Mouse (Mus musculus) heart, embryonic 13.5 days (tissue): ENCODE results near the gene Btg1. TPM values are rescaled to one million over a fixed set of nuclear protein-coding genes. Genes with fewer than 3 reads are reported as not detected.

Source experiments
- ATAC-seq: fragments of 200-750 bp; cut with Nextera tagmentation; 2 replicates; pipeline ENCODE4 v1.8.0; 2017; ENCODE audit warnings: moderate TSS enrichment; ENCODE audit not compliant: insufficient number of reproducible peaks, low FRiP score, low TSS enrichment; ENCODE audit errors: extremely low read depth
- H3K27ac ChIP-seq: fragments of 300-500 bp; sonication (generic); replicated peaks from 2 replicates; pipeline ENCODE4 v1.5.1; 2015; ENCODE audit warnings: moderate library complexity, mild to moderate bottlenecking, inconsistent platforms
- H3K27me3 ChIP-seq: fragments of 300-500 bp; sonication (generic); replicated peaks from 2 replicates; pipeline ENCODE4 v1.6.1; 2015; ENCODE audit warnings: mild to moderate bottlenecking, inconsistent platforms
- H3K36me3 ChIP-seq: fragments of 300-500 bp; sonication (generic); 2 replicates; pipeline ENCODE4 v1.6.1; 2015; ENCODE audit warnings: mild to moderate bottlenecking, inconsistent platforms
- H3K4me1 ChIP-seq: fragments of 300-500 bp; sonication (generic); 2 replicates; pipeline ENCODE4 v1.6.1; 2015; ENCODE audit warnings: inconsistent platforms
- H3K4me2 ChIP-seq: fragments of 300-500 bp; sonication (generic); 2 replicates; pipeline ENCODE4 v1.6.1; 2015; ENCODE audit warnings: inconsistent platforms, mild to moderate bottlenecking, moderate library complexity
- H3K4me3 ChIP-seq: fragments of 300-500 bp; sonication (generic); 2 replicates; pipeline ENCODE4 v1.5.1; 2015; ENCODE audit warnings: moderate library complexity, mild to moderate bottlenecking, inconsistent platforms
- H3K9ac ChIP-seq: fragments of 300-500 bp; sonication (generic); 2 replicates; pipeline ENCODE4 v1.6.1; 2015; ENCODE audit warnings: inconsistent platforms, mild to moderate bottlenecking, moderate library complexity
- H3K9me3 ChIP-seq: fragments of 300-500 bp; sonication (generic); 2 replicates; pipeline ENCODE4 v1.6.1; 2016; ENCODE audit warnings: inconsistent platforms
- WGBS: fragments of 180-500 bp; shearing (Covaris S2); methylation state at CpG from one replicate; pipeline ENCODE4 v1.1.7; 2015; ENCODE audit warnings: mixed read lengths; 5-methylcytosine and 5-hydroxymethylcytosine counted together
- polyA plus RNA-seq: library from polyadenylated mRNA; unstranded; fragments of >200 nt; fragmentation: Nextera tagmentation; extraction: Ambion mirVana; gene quantifications from 2 replicates; pipeline ENCODE4 v1.2.1, GENCODE M21; 2015

The Btg1 gene
- polyA plus RNA-seq, 1 experiment from 2014 or later = 46.0 TPM

DNA sequence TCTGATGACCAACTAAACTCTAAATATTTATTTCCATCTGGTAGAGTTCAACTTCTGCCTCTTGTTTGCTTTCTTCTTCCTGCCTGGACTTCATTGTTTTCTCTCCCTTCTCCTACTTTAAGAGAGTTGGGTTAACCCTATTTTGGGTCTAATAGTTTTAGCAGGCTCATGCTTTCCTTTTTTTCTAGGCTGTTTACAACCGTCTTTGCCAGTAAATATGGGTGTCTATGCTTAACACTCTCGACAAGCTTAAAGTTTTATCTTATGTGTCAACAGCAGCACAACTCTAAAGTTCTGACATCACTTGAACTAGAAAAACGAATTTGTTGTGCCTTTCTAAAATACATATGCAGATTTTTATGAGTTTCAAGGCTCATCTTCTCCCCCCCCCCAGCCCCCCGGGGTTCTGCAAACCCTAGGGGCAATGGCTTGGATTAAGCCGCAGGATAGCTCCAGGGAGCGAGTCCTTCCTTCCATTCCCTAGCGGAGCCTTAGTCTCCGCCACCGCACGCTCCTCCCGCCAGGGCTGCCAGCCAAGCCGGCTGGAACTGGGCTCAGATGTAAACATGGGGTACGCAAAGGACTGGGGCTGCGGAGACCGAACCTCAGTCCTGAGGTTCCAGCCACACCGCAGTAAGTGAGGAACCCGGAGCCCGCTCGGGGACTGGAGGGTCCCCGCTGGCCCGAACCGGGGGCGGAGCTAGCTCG is 651 bp upstream of the Btg1 start:
- peak overlapping the region; percentile 83 for H3K9ac ChIP-seq
- H3K4me3 ChIP-seq = peak overlapping the region; percentile 100
- H3K36me3 ChIP-seq = peaks cover 17% of the 10 kb centered on the region
- H3K27me3 ChIP-seq = no peaks in the 10 kb centered on the region
- ATAC-seq = no peak
- WGBS = under 1% methylated on average over 24 of the region's 24 CpGs
- peak overlapping the region; percentile 70 for H3K4me2 ChIP-seq
- no peaks in the 10 kb centered on the region for H3K9me3 ChIP-seq
- peak overlapping the region; percentile 98 for H3K27ac ChIP-seq
- peaks cover 24% of the 10 kb centered on the region for H3K4me1 ChIP-seq

DNA sequence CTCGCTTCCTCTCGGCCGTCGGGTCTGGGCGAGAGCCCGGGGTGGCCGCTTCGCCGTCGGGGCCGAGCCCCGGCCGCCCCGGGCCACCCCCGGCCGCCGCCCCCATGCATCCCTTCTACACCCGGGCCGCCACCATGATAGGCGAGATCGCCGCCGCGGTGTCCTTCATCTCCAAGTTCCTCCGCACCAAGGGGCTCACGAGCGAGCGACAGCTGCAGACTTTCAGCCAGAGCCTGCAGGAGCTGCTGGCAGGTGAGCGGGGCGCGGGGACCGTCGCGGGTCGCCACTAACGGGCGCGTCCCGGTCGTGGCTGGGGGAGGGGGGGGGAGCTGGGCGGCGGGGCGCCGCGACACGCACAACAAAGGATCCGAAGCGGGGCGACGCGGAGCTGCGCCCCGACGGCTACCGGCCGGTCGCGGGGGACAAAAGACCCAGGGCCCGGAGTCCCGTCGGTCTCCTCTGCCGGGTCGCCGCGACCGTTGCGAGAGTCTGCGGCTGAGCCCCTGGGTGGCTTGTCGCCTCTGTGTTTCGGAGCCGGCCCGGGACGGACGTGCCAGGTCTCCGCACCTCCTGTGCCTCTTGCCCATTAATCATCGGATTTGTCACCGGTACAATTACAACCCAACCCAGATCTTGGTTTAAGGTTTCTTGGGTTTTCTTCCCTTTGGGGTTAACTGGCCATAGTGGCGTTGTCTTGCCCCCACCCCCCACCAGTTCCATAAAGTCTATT is 580 bp downstream of the Btg1 start:
- under 1% methylated on average over 77 of the region's 78 CpGs for WGBS
- H3K36me3 ChIP-seq = peaks cover 28% of the 10 kb centered on the region
- H3K27me3 ChIP-seq = no peaks in the 10 kb centered on the region
- peak overlapping the region; percentile 100 for H3K9ac ChIP-seq
- H3K4me3 ChIP-seq = peak overlapping the region; percentile 100
- peak overlapping the region; percentile 69 for H3K4me2 ChIP-seq
- peaks cover 35% of the 10 kb centered on the region for H3K4me1 ChIP-seq
- H3K27ac ChIP-seq = peak overlapping the region; percentile 98
- no peaks in the 10 kb centered on the region for H3K9me3 ChIP-seq
- 0 out of 2 replicates have a peak, but pooled peaks have one; percentile 12 for ATAC-seq

DNA sequence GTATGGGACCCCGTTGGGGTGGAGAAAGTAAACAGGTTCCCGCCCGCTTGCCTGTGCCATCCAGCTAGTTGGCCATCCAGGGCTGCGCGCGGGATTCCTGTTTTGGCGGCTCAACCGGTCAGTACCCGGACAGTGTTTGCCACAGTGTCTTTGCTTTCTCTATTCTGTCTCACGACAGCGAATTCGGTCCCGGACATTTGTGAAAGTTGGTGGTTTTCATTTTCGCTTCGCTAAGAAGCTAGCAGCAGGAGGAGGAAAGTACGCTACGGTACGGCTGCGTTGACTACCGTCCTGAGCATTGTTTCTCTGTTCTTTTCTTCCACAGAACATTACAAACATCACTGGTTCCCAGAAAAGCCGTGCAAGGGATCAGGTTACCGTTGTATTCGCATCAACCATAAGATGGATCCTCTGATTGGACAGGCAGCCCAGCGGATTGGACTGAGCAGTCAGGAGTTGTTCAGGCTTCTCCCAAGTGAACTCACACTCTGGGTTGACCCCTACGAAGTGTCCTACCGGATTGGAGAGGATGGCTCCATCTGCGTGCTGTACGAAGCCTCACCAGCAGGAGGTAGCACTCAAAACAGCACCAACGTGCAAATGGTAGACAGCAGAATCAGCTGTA is 1.3 kb downstream of the Btg1 start:
- peak overlapping the region; percentile 100 for H3K4me3 ChIP-seq
- H3K9me3 ChIP-seq = no peaks in the 10 kb centered on the region
- peak overlapping the region; percentile 69 for H3K4me2 ChIP-seq
- H3K27ac ChIP-seq = peak overlapping the region; percentile 98
- under 1% methylated on average over 29 of the region's 29 CpGs for WGBS
- peaks cover 41% of the 10 kb centered on the region for H3K4me1 ChIP-seq
- H3K9ac ChIP-seq = peak overlapping the region; percentile 100
- no peak for ATAC-seq
- peaks cover 33% of the 10 kb centered on the region for H3K36me3 ChIP-seq
- H3K27me3 ChIP-seq = no peaks in the 10 kb centered on the region

DNA sequence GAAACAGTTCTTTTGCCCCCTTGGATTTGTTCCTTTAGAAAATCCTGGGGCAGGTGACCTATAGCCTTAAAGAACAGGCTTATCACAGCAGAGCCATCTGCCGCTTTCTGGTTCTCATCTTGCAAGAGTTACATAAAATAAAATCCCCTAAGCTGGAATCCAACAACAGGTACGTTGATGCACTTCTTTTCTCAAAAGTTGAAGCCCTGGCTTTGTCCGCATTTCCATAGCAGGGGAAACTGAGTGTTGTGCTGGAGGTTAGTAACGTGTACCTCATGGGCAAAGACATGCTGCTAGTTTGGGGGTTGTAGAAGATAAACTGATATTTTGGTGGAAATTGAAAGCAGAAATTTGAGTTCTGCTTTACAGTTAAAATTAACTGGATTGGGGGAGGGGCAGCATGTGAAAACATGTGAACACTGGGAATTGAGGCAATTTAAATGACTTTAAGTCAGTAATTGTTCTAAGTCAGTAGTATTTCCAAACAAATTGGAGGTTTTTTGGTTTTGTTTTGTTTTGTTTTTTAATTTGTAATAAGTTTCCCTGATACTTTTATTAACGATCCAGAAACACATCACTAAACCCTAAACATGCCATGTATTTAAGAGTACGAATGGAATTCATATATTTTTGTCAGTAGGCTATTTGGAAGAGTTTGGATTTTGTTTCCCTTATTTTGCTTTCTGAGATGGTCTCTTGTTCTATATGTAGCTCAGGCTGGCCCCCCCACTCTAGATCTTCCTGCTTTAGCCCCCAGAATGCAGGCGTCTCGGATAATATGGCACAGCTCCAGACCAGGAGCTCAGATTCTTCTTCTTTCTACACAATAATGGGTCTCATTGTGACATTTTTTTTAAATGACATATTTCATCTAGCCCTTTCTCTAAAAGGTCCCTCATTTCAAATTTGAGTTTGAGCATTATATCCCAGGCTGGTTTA is 3.4 kb downstream of the Btg1 start:
- peak overlapping the region; percentile 81 for H3K9ac ChIP-seq
- whole genome bisulfite sequencing = 45% methylated on average over 8 of the region's 8 CpGs
- peaks cover 57% of the 10 kb centered on the region for H3K4me1 ChIP-seq
- peak overlapping the region; percentile 100 for H3K4me3 ChIP-seq
- H3K4me2 ChIP-seq = peak overlapping the region; percentile 74
- H3K36me3 ChIP-seq = peaks cover 50% of the 10 kb centered on the region
- H3K27me3 ChIP-seq = no peaks in the 10 kb centered on the region
- peak overlapping the region; percentile 65 for H3K27ac ChIP-seq
- ATAC-seq = no peak
- no peaks in the 10 kb centered on the region for H3K9me3 ChIP-seq

DNA sequence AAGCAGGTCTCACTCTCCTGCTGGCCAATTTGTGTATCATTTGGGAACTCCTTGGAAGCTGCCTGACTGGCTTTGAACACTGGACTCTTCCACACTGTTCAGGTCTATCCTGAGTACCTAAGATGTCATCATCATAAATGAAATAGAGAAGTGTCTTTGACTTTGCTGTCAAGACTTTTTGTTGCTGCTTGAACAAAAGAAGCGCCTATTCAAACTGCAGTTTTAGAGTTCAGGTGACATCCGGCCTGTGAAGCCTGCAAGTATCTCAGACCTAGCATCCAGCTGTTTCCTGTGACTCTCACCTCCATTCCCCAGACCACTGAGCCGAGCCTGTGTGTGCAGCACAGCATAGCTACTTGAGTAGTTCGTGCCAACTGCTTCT is 4.1 kb downstream of the Btg1 start:
- H3K36me3 ChIP-seq = peaks cover 50% of the 10 kb centered on the region
- no peaks in the 10 kb centered on the region for H3K9me3 ChIP-seq
- peak overlapping the region; percentile 62 for H3K27ac ChIP-seq
- H3K4me1 ChIP-seq = peaks cover 61% of the 10 kb centered on the region
- H3K9ac ChIP-seq = peak overlapping the region; percentile 81
- H3K4me3 ChIP-seq = peak overlapping the region; percentile 100
- H3K4me2 ChIP-seq = peak overlapping the region; percentile 74
- ATAC-seq = no peak
- H3K27me3 ChIP-seq = no peaks in the 10 kb centered on the region
- 39% methylated on average over 4 of the region's 4 CpGs for WGBS

DNA sequence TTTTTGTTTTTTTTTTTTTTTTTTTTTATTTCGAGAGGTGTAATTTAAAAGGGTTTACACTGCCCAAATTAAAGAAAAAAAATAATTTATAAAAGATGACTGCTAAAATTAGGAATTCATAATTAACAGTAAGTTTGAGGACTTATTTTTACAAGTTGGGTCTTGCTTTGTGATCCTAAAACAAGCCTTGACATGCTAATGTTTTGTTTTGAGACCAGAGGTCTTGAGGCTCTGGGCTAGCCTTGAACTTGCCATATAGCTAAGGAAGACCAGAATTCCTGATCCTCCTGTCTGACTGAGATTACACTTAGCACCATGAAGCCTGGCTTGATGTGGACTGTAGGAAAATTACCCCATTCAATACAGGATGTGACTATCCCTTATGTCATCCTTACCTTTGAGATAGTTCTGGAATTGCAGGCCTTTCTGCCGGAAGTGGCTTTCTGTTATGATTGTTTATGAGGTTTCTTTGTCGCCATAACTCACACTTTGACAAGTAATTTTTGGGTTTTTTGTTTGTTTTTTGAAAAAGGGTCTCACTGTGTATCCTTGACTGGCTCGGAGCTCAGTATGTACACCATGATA is 4.6 kb downstream of the Btg1 start:
- 66% methylated on average over 4 of the region's 4 CpGs for WGBS
- H3K27me3 ChIP-seq = no peaks in the 10 kb centered on the region
- ATAC-seq = no peak
- peak overlapping the region; percentile 100 for H3K4me3 ChIP-seq
- H3K4me1 ChIP-seq = peaks cover 64% of the 10 kb centered on the region
- H3K27ac ChIP-seq = 0 out of 2 replicates have a peak overlapping the region, but pooled peaks have one; percentile 32
- H3K36me3 ChIP-seq = peaks cover 51% of the 10 kb centered on the region
- no peaks in the 10 kb centered on the region for H3K9me3 ChIP-seq
- peak overlapping the region; percentile 74 for H3K4me2 ChIP-seq
- peak overlapping the region; percentile 73 for H3K9ac ChIP-seq

DNA sequence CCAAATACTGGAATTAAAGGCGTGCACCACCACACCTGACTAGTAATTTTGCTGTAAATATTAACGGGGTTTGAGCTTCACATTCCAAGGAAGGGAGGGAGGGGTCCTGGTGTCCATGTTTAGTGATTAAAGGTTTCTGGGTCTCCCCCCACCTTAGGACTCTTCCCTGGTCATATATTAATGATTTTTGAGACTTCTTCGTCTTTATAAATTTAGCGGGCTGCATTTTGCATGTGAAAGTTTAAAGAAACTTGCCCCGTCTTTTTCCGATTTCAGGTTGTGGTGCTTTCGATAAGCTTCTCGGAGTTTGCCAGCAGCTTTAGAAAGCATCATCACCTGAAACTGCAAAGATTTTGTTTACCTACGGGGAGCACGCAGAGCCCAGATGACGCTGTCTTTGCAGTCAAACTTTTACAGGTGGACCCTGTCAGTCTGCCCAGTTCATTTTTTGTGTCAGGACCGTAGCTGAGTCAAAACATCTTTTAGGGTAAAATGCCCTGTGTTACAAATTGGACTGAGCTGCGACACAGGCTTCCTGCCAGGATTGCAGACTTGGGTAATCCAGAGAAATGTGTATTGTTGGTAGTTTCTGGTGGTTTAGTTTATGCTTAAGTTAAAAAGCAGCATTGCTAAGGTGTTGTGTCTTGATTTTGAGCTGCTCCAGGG is 5.3 kb downstream of the Btg1 start:
- WGBS = 83% methylated on average over 13 of the region's 13 CpGs
- peak overlapping the region; percentile 74 for H3K4me2 ChIP-seq
- H3K4me3 ChIP-seq = peak overlapping the region; percentile 100
- peak overlapping the region; percentile 73 for H3K9ac ChIP-seq
- peaks cover 66% of the 10 kb centered on the region for H3K4me1 ChIP-seq
- ATAC-seq = no peak
- H3K36me3 ChIP-seq = peaks cover 53% of the 10 kb centered on the region
- peak overlapping the region; percentile 32; the same call in 1 of the 2 replicates for H3K27ac ChIP-seq
- H3K27me3 ChIP-seq = no peaks in the 10 kb centered on the region
- no peaks in the 10 kb centered on the region for H3K9me3 ChIP-seq

DNA sequence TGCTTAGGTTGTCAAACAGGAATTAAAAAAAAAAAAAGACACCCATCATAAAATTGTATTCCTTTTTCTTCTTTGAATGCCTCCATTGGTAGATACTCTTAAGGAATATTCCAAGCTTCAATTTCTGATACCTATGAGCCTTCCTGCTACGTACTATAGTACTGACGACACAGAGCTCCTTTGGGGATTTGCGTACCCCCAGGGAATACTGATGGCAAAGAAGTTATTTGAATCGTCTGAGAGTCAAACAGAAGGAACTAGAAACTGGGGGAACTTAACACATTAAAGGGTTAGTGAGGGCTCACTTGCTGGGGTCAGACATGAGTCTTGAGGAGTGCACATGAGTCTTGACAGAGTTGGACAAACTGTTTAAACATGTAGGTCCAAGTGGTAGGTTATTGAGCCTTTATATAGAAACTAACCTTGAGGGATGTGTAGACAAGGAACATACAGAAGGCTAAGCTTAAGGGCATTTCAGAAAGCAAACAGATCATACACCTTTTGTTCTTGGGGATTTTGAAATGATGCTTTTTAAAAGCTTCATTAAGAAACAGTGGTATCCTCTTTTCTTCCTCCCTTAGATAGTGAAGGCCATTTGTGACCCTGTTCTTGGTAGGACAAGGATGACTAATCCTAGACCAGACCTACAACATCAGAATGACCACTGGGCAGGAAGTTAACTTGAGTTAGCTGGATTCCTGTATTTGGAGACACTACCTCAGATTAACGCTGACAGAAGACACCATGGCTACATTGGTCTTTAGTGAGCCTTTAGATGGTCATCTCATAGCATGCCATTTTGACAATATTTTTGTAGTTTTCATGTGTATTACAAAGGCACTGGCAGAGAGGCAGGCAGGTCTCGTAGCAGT is 6.2 kb downstream of the Btg1 start:
- H3K36me3 ChIP-seq = peaks cover 57% of the 10 kb centered on the region
- no peaks in the 10 kb centered on the region for H3K9me3 ChIP-seq
- H3K4me3 ChIP-seq = peak overlapping the region; percentile 100
- H3K4me1 ChIP-seq = peaks cover 66% of the 10 kb centered on the region
- H3K27me3 ChIP-seq = no peaks in the 10 kb centered on the region
- peak overlapping the region; percentile 74 for H3K4me2 ChIP-seq
- ATAC-seq = no peak
- H3K27ac ChIP-seq = no peak overlapping the region
- H3K9ac ChIP-seq = no peak overlapping the region
- WGBS = 80% methylated on average over 6 of the region's 6 CpGs

DNA sequence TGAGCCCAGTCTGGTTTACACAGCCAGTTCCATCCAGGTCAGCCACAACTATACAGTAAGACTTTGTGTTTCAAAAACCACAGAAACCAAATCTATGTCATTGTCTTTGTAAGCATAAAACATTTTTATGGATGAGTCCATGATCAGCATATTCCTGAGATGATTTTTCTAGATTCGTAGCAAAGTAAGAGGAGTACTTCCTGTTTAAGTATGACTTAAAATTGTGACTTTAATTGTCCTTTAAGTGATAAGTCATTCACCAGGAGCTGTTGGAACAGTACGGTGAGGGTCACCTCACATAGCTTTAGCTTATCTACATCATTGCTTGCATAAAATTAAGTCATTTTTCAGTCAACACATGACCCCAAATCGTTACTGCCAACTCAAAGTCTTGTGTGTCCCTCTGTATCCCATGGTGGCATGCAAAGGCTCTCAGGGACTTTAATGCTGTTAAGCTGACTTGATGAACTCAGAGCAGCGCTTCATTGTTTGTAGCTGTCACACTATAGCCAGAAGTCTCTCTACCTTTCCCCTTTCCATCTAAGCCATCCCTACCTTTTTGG is 6.9 kb downstream of the Btg1 start:
- WGBS = 84% methylated on average over 4 of the region's 4 CpGs
- Histone ChIP-seq H3K4me2 (peak overlapping the region; percentile 74), H3K4me1 (peaks cover 66% of the 10 kb centered on the region), H3K9me3 (no peaks in the 10 kb centered on the region), H3K9ac (no peak overlapping the region), H3K27me3 (no peaks in the 10 kb centered on the region), H3K4me3 (no peak overlapping the region), H3K27ac (no peak overlapping the region), H3K36me3 (peaks cover 63% of the 10 kb centered on the region)
- ATAC-seq = no peak
